Mouse (Mus musculus) subcutaneous adipose tissue, adult 2 months (tissue): Measurements from ENCODE around the gene Olfr588-ps1. TPM values are rescaled to one million over a fixed set of nuclear protein-coding genes. Genes with fewer than 3 reads are reported as not detected.

ENCODE experiments used
- polyA plus RNA-seq: library from polyadenylated mRNA; depleted of rRNA; stranded (reverse); fragments of >200 nt; gene quantifications from 2 replicates; pipeline ENCODE4 v1.2.3, GENCODE M21; 2012; ENCODE audit warnings: low replicate concordance; rRNA removed

The Olfr588-ps1 gene
- polyA plus RNA-seq: not detected in 2 replicates

GRCm38 (mm10) chr7:103140579-103140978 is at the start of gene Olfr588-ps1:
Olfr588-ps1 (plus strand) TSS chr7:103140879.

DNA sequence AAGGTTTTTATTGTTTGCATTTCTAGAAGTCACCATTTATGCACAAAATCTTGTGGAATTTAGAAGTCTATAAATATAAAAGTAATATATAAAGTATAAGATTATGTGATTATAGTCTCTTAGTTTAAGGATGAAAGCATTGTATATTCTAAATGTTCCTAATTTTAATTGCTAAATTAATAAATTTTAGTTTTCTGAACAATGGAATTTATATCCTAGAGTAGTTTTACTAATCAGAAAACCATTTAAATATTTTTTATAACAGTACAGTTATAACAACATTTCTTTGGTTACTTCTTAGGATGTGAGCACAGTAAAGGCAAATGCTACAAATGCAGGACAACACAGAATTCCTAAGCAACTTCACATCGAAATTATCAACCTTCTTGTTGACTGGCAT is 43.3 kb upstream of the Olfr588-ps1 start, which contains the start of gene Olfr585:
Olfr585 (plus strand) TSS at position 301 of the 400 bp plus-strand sequence.

GRCm38 (mm10) chr7:103125538-103125937 is 15.1 kb upstream of the Olfr588-ps1 start, which contains the start of gene Olfr586:
Olfr586 (minus strand) TSS chr7:103125638.

DNA sequence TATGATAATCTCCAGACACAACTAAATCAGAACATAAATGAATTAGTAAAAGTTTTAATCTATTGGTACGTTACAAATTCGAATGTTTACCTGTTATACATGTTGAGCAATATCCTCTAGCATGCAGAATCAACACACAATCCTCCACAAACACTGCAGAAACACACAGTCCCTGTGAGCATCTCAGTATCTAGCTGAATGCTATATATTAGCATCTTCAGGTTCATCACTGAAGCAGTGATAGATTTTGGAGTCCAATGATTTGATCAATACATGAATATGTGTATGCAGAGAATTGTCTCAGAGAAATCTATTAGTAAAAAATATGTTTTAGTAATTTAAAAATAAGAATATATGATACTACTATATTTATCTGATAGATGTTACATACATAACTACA is 15.6 kb downstream of the Olfr588-ps1 start, which contains the start of gene Olfr589:
Olfr589 (minus strand) TSS at position 101 of the 400 bp plus-strand sequence.

GRCm38 (mm10) chr7:103178240-103178639 is 37.6 kb downstream of the Olfr588-ps1 start, which contains the start of gene Olfr591:
Olfr591 (minus strand) TSS chr7:103178340.

GRCm38 (mm10) chr7:103184503-103184902 is 43.8 kb downstream of the Olfr588-ps1 start, which contains the start of gene Olfr592:
Olfr592 (plus strand) TSS chr7:103184803.

Other genes starting within 250 kb of the Olfr588-ps1 start
- not detected in 2 replicates for gene Olfr569, start 250.0 kb upstream of the Olfr588-ps1 start, polyA plus RNA-seq
- not detected in 2 replicates for gene Olfr570, start 246.3 kb upstream of the Olfr588-ps1 start, polyA plus RNA-seq
- gene Olfr571, start 223.3 kb upstream of the Olfr588-ps1 start, polyA plus RNA-seq: not detected in 2 replicates
- not detected in 2 replicates for gene Olfr572, start 216.5 kb upstream of the Olfr588-ps1 start, polyA plus RNA-seq
- gene Olfr573-ps1, start 198.3 kb upstream of the Olfr588-ps1 start, polyA plus RNA-seq: not detected in 2 replicates
- not detected in 2 replicates for gene Olfr574, start 192.4 kb upstream of the Olfr588-ps1 start, polyA plus RNA-seq
- gene Olfr575, start 182.1 kb upstream of the Olfr588-ps1 start, polyA plus RNA-seq: not detected in 2 replicates
- gene Olfr576, start 178.2 kb upstream of the Olfr588-ps1 start, polyA plus RNA-seq: not detected in 2 replicates
- not detected in 2 replicates for gene Olfr577, start 164.9 kb upstream of the Olfr588-ps1 start, polyA plus RNA-seq
- not detected in 2 replicates for gene Olfr578, start 151.6 kb upstream of the Olfr588-ps1 start, polyA plus RNA-seq
- not detected in 2 replicates for gene Olfr582, start 102.9 kb upstream of the Olfr588-ps1 start, polyA plus RNA-seq
- not detected in 2 replicates for gene Olfr583, start 89.6 kb upstream of the Olfr588-ps1 start, polyA plus RNA-seq
- not detected in 2 replicates for gene Olfr584, start 59.0 kb upstream of the Olfr588-ps1 start, polyA plus RNA-seq
- not detected in 2 replicates for gene Olfr585, start 43.2 kb upstream of the Olfr588-ps1 start, polyA plus RNA-seq
- not detected in 2 replicates for gene Olfr586, start 15.2 kb upstream of the Olfr588-ps1 start, polyA plus RNA-seq
- not detected in 2 replicates for gene Olfr589, start 15.5 kb downstream of the Olfr588-ps1 start, polyA plus RNA-seq
- not detected in 2 replicates for gene Olfr591, start 37.5 kb downstream of the Olfr588-ps1 start, polyA plus RNA-seq
- not detected in 2 replicates for gene Olfr592, start 43.9 kb downstream of the Olfr588-ps1 start, polyA plus RNA-seq
- not detected in 2 replicates for gene Olfr593, start 71.0 kb downstream of the Olfr588-ps1 start, polyA plus RNA-seq
- not detected in 2 replicates for gene Olfr594, start 76.1 kb downstream of the Olfr588-ps1 start, polyA plus RNA-seq
- gene Usp17ld, start 111.6 kb downstream of the Olfr588-ps1 start, polyA plus RNA-seq: not detected in 2 replicates
- not detected in 2 replicates for gene Olfr596, start 164.8 kb downstream of the Olfr588-ps1 start, polyA plus RNA-seq
- gene Olfr597, start 175.4 kb downstream of the Olfr588-ps1 start, polyA plus RNA-seq: not detected in 2 replicates
- not detected in 2 replicates for gene Olfr598, start 182.7 kb downstream of the Olfr588-ps1 start, polyA plus RNA-seq
- gene Olfr599, start 195.0 kb downstream of the Olfr588-ps1 start, polyA plus RNA-seq: not detected in 2 replicates
- gene Olfr600, start 208.8 kb downstream of the Olfr588-ps1 start, polyA plus RNA-seq: not detected in 2 replicates
- gene Olfr601, start 221.8 kb downstream of the Olfr588-ps1 start, polyA plus RNA-seq: not detected in 2 replicates
- gene Olfr603, start 245.3 kb downstream of the Olfr588-ps1 start, polyA plus RNA-seq: not detected in 2 replicates